Mouse (Mus musculus): Measurements from ENCODE around the gene Rps19.

GRCm38 (mm10) chr7:24840331-24840730 lies 43.8 kb upstream of the Rps19 start:
- no peak for TF ChIP-seq CTCF (IDR thresholded peaks at IDR 0.05; ENCODE audit: insufficient read depth, low read length)
- TF ChIP-seq POLR2A (IDR thresholded peaks at IDR 0.05; ENCODE audit: borderline replicate concordance, extremely low read depth, low read depth, low read length): no peak

Data from lung, adult 2 months (tissue).